Mouse (Mus musculus): Measurements from ENCODE around the gene Nlk.
"Not testable (repeated sequence)": the region's sequence is repeated elsewhere in the genome, so short reads cannot be mapped to it uniquely, and the experiment has no call there.

The Nlk gene

DNA sequence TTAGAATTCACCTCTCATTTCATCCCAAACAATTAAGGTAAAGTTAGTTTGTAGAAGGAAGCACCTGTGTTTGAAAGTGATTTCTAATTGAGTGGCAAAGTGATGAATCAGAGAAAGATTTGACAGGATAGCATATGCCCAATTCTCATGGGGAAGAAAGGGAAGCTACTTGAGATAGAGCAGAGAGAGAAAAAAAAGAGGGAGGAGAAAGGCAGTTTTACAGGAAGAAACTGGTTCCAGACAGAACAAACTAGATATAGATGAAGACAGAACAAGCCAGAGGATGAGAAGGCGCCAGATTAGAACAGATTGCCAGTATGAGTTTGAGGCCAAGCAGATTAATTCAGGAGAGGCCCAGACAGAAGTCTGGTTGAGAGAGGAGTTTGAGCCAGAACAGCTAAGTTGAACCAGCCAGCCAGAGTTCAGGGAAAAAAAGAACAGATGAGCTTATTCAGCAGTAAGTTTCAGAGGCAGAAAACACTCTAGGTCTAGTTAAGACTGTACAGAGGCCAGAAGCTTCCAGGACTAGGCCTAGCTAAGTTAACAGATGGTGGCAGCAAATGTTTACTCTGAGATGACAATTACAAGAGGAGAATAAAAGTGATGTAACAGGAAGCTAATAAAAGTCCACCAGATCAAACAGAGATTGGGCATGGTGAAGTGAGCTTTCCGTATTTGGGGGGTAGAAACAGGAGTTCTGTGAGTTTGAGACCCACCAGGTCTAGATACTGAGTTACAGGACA lies 149.3 kb downstream of the Nlk start:
- no peak for DNase-seq (ENCODE audit: low read depth, low spot score)

DNA sequence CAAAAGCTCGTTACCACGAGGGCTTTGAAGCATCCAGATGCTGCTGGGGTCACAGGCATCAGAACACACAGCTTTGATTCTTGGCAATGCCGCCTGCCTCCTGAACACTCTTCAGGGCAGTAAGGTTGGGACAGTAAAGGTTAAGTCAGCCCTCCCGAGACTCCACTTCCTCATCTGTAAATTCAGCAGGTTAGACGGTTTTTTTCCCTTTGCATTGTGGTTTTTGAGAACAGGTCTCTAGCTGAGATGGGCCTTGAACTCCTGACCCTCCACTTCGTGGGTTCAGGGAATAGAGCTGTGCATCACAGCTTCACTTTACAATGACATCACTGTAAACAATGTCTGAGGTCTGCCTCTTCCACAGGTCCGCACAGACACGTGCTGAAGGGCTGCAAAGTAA lies 152.0 kb downstream of the Nlk start:
- DNase-seq (ENCODE audit: low read depth, low spot score) = no peak

DNA sequence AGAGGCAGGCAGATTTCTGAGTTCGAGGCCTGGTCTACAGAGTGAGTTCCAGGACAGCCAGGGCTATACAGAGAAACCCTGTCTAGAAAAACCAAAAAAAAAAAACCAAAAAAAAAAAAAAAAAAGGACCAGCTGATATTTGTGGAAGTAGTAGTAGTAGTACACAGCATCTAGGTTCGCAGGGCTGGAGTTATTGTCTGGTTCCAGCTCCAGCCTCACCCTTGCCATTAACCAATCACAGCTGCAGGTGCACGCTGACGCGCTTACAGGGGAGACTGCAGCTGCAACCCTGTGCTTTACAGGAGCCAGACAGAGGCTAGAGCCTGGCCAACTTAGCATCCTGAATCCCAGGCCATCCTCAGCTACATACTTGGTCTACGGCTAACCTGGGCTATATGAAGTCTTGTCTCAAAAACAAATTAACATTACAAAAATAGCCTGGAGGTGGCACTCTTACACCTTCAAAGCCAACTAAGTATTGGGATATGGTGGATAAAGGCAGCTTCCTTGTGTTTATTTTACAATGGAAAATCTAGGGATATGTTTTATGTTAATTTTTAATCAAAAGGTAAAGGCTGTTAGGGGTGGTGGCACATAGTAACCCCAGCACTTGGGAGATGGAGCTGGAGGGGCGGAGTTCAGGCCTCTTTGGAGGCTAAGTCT lies 152.6 kb downstream of the Nlk start:
- no peak for DNase-seq (ENCODE audit: low read depth, low spot score)

DNA sequence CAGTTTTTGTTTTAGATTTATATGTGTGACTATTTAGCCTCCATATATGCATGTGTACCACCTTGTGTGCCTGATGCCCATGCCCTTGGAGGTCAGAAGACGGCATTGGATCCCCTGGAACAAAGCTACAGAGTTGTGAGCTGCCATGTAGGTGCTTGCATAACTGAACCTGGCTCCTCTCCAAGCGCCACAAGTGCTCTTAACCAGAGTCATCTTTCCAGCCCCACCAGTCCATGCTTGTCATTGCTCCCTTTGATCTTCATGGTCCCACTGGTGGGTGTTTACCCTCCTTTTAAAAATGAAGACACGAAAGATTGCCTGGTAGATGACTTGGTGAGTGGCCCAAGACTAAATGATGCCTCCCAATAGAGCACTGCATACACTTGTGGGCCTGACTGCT lies 156.8 kb downstream of the Nlk start:
- no peak for DNase-seq (ENCODE audit: low read depth, low spot score)

DNA sequence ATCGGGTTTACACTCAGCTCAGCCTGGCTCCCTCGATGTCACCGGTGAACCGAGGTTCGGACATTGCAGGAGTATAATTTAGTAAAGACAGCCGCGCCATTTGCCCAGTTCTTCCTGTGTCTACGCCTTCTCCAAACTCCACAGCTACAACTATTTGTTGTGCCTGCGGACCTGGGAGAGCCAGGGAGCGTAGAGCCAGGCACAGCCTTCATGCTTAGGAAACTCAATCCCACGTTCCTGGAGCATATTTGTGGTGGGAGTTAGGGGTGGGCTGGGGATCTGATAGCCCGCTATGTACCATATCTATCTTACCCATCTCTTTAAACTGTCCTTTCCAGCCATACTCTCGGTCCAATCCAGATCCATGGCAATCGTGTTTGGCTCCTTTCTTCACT lies 160.5 kb downstream of the Nlk start:
- DNase-seq (ENCODE audit: low read depth, low spot score) = no peak

DNA sequence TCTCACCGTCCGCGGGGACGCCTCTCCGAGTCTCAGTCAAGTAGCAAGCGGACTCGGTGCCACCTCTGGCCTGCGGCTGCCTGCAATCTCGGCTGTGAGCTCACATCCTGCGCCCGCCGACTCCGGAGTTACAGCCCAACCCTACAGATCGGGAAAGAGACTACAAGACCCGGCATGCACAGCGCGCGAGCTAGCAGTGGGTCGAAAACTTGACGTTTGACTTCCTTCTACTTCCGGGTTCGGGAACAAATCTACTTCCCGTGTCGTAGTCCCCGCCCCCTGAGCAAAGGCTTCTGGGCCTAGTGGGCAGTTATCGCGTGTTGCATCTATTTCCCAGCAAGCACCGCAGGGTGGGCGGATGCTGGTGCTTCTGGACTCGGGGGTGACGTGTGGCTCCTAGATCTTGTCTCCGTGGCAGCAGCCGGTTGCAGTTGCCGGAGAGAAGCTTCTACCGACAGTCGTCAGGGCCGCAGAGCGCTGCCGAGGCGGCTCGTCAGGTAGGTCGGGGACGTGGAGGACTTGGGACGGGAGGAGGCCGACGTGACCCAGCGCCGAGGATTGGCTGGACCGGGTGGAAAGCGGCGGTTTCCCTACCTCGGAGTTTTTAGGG lies 161.0 kb downstream of the Nlk start, which contains the start of the genes Tnfaip1 and Ift20:
Tnfaip1 (minus strand) TSS at position 253 of the 610 bp plus-strand sequence.
Ift20 (plus strand) TSS at position 282 of the 610 bp plus-strand sequence.
- DNase-seq (ENCODE audit: low read depth, low spot score) = peak; percentile 99

DNA sequence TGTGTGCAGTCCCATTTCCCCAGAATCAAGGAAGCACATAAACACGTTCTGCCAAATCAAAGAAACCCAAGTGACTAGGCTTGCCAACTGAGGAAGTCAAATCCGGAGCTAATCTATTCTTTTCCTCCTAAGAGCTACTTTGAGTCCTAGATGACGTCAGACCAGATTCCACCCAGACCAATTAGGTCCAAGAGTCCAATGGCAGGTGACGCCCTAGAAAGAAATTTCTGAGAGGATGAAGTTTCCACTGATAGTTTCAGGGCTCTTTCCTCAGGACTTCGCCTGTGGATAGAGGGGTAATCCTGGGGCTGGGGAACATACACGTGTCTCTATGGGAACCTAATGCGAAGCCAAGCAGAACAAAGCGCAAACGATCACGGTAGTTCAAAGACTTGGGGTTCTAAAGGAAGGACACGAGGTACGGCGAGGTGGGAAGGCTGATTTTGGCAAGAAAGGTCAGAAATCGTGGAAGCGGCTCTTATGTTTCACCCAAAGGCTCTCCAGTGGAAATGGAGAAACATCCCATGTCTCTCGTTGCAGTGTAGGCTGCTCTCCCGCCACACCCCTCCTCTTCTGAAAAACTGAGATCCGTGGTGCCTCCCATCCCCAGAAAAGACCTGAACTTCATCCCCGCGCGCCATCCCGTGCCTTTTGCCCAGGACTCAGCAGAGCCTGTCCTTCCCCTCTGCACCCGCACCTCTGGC lies 161.6 kb downstream of the Nlk start:
- peak; percentile 56 for DNase-seq (ENCODE audit: low read depth, low spot score)

DNA sequence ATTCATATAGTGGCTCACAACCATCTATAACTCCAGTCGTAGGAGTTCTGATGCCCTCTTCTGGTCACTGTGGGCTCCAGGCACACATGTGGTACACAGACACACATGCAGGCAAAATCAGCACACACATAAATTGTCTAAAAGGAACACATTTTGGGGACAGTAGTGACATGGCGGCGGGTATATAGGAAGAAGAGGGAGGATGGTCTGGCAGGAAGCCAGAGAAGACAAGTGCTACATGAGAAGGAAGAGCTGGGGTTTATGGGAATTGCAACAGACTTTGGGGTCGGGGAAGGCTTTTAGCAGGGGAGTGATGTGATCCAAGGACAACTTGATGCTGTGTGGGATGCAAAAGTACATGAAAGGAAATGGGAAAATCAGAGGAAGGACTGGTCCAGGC lies 162.7 kb downstream of the Nlk start:
- DNase-seq (ENCODE audit: low read depth, low spot score) = no peak

DNA sequence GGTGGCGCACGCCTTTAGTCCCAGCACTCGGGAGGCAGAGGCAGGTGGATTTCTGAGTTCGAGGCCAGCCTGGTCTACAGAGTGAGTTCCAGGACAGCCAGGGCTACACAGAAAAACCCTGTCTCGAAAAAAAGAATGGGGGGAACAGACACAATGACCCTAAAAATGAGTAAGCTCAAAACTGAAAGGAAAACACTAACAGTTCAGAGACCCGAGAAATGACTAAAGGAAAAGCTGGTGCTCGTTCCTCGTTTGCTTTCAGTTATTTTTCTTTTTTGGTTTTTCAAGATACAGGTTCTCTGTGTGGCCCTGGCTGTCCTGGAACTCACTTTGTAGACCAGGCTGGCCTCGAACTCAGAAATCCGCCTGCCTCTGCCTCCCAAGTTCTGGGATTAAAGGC lies 165.7 kb downstream of the Nlk start:
- not testable (repeated sequence) for DNase-seq (ENCODE audit: low read depth, low spot score)

DNA sequence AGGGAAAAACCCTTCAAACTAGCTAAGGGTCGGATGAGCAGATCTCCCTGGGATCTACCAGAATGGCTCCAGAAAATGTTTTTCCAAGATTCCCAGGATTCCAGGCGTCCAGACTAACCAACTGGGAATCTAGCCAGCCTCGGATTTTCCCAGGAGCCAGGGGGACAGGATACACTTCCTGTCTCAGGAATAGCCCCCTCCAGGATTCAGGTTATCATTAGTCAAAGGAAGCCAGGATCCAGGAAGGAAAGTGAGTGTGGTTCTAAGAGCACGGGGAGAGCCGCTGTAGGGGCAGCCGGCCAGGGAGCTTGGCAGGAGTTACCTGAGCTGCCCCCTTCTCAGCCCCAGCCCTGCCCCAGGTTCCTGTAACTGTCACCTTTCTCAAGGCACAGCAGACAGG lies 166.1 kb downstream of the Nlk start:
- no peak for DNase-seq (ENCODE audit: low read depth, low spot score)

DNA sequence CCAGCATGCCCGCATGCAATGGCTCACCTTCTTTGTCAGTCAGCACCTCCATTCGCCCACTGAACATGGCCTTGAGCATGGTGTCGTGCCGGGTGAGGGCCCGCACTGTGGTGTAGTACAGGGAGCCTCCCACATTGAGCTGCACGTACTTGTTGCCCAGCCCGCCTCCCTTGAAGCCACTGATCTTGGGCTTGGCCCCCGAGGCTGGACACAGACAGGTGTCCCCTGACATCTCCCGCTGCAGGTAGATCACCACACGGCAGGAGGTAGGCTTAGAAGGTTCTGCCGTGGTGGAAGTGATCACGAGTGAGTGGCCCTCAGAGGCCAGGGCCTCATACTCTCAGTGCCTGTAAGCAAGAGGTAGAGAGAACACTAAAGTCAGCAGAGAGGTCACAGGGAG lies 167.2 kb downstream of the Nlk start:
- DNase-seq (ENCODE audit: low read depth, low spot score) = no peak

DNA sequence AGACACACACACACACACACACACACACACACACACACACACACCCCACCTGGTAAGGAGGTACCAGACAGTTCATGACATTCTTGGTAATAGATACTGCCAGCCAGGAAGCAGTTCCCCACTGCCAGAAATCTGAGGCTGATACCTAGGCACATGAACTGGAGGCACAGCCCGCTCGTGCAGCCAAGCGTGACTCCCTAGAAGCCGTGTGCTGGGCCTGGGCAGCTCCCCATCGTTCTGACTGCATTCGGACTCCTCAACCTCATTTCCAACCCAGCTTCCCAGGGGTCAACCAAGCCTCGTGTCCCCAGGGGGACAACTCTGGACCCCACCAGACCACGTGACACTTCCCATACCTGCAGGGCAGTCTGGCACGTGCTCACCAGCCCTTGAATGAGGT lies 168.5 kb downstream of the Nlk start:
- DNase-seq (ENCODE audit: low read depth, low spot score) = no peak

DNA sequence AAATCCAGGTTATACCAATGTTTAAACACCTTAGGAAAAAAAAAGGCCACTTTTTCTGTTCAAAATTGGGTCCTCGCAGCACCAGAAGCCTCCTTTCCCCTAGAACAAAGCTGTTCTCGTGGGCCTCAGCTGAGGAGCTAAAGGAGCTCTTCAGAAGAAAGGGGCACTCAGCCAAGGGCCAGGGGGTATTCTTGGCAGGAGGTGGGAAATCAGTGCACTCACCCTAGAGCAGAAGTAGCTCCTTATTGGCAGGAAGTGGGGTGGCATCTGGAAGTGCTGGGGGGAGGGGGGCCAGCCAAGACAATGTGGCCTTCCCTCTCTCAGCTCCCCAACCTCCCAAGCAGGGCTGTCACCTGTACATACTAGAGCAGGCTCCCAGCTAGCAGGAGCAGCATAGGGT lies 172.3 kb downstream of the Nlk start:
- DNase-seq (ENCODE audit: low read depth, low spot score) = no peak

DNA sequence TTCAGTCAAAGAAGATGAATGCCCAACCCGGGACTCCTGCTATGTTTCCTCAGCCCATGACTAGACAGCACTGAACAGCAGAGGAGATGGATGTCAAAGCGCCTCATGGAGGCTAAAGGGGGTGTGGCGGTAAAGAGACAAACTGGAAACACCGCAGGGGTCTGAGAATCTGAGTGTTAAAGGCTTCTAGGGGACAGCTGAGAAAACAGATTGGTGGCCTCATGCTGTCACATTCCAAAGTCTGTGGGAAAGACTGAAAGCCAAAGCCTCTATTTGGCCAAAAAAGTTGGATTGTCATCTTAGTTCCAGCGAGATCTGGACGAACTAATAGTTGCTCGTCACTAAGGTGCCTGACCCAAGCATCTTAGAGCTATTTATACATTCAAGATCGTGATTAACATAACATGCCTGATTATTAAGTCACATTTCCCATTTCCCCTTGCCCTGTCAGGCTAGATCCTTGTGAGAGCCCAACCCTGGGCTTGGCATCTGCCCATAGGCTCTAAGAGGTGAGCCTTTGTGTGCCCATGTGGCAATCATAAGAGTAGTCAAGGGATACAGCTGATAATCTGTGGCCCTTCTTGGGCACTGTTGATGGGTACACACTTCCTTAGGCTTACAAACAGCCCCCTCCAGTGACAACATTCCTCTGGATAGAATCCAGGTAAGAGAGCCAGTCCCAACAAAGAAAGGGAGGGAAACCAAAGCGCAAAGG lies 173.8 kb downstream of the Nlk start:
- peak; percentile 66 for DNase-seq (ENCODE audit: low read depth, low spot score)

DNA sequence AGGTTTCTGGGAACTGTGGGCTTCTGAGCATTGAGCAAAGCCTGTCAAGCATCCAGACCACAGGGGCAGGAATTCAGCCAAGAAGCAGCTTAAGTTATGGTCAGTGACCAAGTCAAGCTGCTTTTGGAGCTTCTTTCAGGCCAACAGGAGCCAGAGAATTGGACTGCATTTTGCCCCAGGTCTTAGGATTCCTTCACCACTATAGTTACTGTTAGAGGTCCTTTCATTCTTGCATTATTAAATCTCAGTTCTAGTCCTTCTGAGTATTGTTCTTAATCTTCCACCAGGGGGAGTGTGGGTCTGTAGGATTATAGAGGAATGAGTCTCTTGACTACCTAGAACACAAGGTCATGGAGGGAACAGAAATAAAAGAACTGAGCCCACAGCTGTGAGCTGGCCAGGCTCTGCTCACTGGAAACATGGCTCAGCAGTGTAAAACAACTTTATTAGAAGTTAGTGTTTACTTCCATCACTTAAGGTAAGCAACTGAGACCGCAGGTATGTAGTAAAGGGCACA lies 174.6 kb downstream of the Nlk start:
- DNase-seq (ENCODE audit: low read depth, low spot score) = no peak

DNA sequence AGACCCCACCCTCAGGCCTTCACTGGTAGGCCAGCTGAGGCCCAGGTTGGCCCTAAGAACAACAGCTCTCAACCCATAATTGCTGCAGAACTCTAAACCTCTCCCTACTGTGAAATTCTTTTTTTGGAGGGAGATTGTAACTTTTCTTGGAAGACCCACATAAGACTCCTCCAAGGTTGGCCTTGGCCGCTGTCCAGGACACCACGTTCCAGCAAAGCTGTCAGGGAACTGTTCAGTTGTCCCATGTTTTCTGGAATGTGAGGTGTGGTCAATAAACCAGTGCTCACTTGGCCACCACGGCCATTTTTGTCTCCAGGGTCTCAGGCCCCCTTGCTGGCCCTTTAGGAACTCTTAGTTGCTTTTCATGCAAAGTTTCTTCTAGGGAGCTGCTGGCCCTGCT lies 175.3 kb downstream of the Nlk start:
- no peak for DNase-seq (ENCODE audit: low read depth, low spot score)

DNA sequence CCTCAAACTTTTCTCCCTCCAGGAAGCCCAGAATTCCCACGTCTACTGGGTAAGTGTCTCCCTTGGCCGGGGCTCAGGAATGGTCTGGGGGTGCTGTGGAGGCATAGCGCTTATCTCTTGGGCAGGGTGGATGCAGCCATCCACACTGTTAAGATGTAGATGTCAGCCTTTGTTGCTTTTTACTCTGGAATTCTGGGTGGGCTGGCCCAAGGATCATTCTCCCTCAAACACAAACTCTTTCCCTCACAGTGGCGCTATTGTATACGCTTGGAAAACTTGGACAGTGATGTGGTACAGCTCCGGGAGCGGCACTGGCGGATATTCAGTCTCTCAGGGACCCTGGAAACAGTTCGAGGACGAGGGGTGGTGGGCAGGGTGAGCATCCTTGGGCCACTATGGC lies 178.2 kb downstream of the Nlk start:
- DNase-seq (ENCODE audit: low read depth, low spot score) = no peak

Data from mesoderm, embryonic 11.5 days (tissue).